Mouse (Mus musculus) neural tube, embryonic 11.5 days (tissue): ENCODE results near the gene Gm9376. TPM values are rescaled to one million over a fixed set of nuclear protein-coding genes. Genes with fewer than 3 reads are reported as not detected.

Experiments used
- ATAC-seq: fragments of 200-750 bp; cut with Nextera tagmentation; 2 replicates; pipeline ENCODE4 v1.8.0; 2017; ENCODE audit warnings: moderate number of reproducible peaks, mild to moderate bottlenecking, moderate TSS enrichment, moderate library complexity; ENCODE audit not compliant: insufficient read depth, low FRiP score, low TSS enrichment
- DNase-seq: peaks from one replicate; pipeline ENCODE4 v3.0.0-alpha.2; 2015; ENCODE audit warnings: low spot score
- H3K27ac ChIP-seq: fragments of 300-500 bp; sonication (generic); 2 replicates; pipeline ENCODE4 v1.5.1; 2014; ENCODE audit warnings: low read depth, mild to moderate bottlenecking, low read length
- H3K27me3 ChIP-seq: fragments of 300-500 bp; sonication (generic); 2 replicates; pipeline ENCODE4 v1.6.1; 2014; ENCODE audit warnings: mild to moderate bottlenecking, low read length, mixed read lengths; ENCODE audit not compliant: control insufficient read depth, insufficient read depth
- H3K36me3 ChIP-seq: fragments of 300-500 bp; sonication (generic); 2 replicates; pipeline ENCODE4 v1.6.1; 2014; ENCODE audit warnings: mild to moderate bottlenecking, low read length, moderate library complexity, mixed read lengths; ENCODE audit not compliant: control insufficient read depth, insufficient read depth
- H3K4me1 ChIP-seq: fragments of 300-500 bp; sonication (generic); 2 replicates; pipeline ENCODE4 v1.6.1; 2014; ENCODE audit warnings: low read length, mixed read lengths; ENCODE audit not compliant: control insufficient read depth, insufficient read depth
- H3K4me2 ChIP-seq: fragments of 300-500 bp; sonication (generic); 2 replicates; pipeline ENCODE4 v1.6.1; 2014; ENCODE audit warnings: low read depth, mild to moderate bottlenecking, moderate library complexity
- H3K4me3 ChIP-seq: fragments of 300-500 bp; sonication (generic); 2 replicates; pipeline ENCODE4 v1.5.1; 2014; ENCODE audit warnings: low read depth, low read length
- H3K9ac ChIP-seq: fragments of 300-500 bp; sonication (generic); 2 replicates; pipeline ENCODE4 v1.6.1; 2014; ENCODE audit warnings: mild to moderate bottlenecking, low read length
- H3K9me3 ChIP-seq: fragments of 300-500 bp; sonication (generic); 2 replicates; pipeline ENCODE4 v1.6.1; 2016; ENCODE audit warnings: low read length; ENCODE audit not compliant: control insufficient read depth
- WGBS: fragments of 180-500 bp; shearing (Covaris S2); extraction: QIAGEN DNeasy Blood & Tissue Kit; methylation state at CpG from one replicate; pipeline ENCODE4 v1.1.7; 2014; 5-methylcytosine and 5-hydroxymethylcytosine counted together
- microRNA-seq: library from miRNA; unstranded; fragments of <30 nt; microRNA quantifications from one replicate; pipeline ENCODE4, GENCODE M21; 2016
- polyA plus RNA-seq: library from polyadenylated mRNA; unstranded; fragments of >200 nt; fragmentation: Nextera tagmentation; extraction: Ambion mirVana; gene quantifications from 2 replicates; pipeline ENCODE4 v1.2.1, GENCODE M21; 2014

Gm9376 gene
- polyA plus RNA-seq, 1 experiment from 2014 or later = not detected

DNA sequence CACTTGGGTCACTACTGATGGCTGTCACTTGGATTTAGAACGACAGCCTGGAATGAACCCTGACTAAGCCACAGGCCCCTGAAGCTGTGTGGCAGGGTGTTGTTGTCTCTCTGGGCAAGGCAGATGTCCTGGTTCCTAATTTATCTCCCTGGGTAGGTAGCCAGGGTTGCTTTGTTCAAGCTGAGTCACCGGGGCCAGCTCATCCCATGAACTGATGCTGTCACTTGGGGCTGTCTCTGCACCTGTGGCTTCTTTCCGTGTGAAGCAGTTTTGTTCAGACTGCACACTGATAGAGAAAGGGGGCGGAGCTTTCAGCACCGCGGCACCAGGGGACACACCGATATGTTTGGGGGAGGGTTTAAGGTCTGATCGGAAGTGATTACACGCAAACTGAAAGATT is 37.8 kb downstream of the Gm9376 start:
- Histone ChIP-seq H3K9me3 (no peaks in the 10 kb centered on the region), H3K9ac (no peak overlapping the region), H3K4me2 (no peak overlapping the region), H3K4me3 (no peak overlapping the region), H3K4me1 (no peaks in the 10 kb centered on the region), H3K36me3 (no peaks in the 10 kb centered on the region), H3K27me3 (no peaks in the 10 kb centered on the region), H3K27ac (no peak overlapping the region)
- ATAC-seq (no peak), DNase-seq (no peak)
- 83% methylated on average over 9 of the region's 9 CpGs for WGBS

DNA sequence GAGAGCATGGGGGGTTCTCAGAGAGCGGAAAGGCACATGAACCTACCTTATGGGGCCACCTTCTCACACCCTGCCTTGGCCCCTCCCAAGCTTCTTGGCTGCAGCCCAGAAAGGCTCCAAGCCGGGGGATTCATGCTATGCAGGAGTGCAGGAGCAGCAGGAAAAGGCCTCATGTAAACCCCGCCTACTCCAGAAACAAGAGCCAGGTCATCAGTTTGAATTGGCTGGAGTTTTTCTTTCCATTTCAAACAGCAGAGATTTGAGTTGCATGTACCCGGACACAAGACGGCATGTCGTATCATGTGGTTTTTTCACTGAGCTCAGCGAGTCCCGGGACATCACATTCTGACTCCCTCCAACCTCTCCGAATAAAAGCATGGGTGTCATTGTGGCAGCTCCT is 39.2 kb downstream of the Gm9376 start:
- ATAC-seq (no peak), DNase-seq (no peak)
- 81% methylated on average over 9 of the region's 9 CpGs for WGBS

DNA sequence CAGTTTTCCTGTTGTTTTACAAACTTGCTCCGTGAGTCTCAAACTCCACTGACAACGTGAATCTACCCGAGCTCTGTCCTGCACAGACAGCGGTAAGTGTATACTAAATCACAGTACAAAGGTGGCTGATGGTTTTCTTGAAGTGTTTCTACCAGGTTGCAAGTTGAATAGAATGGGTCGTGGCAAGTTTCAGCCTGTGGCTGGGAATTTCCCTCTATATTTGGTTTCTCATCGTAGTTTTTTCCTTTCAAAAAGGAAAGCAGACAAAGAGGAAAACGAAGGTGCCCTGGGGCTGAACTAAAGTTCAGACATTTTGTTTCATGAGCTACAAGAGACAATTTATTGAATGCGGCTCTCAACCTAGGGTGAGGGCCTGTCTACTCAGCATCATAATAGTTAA is 40.3 kb downstream of the Gm9376 start:
- ATAC-seq (no peak), DNase-seq (no peak)
- WGBS = 83% methylated on average over 8 of the region's 8 CpGs
- Histone ChIP-seq H3K4me2 (no peak overlapping the region), H3K4me3 (no peak overlapping the region), H3K4me1 (no peaks in the 10 kb centered on the region), H3K9ac (no peak overlapping the region), H3K27me3 (no peaks in the 10 kb centered on the region), H3K36me3 (no peaks in the 10 kb centered on the region), H3K9me3 (no peaks in the 10 kb centered on the region), H3K27ac (no peak overlapping the region)

More for the DNA sequence above, 39.2 kb downstream of the Gm9376 start:
- H3K4me2 ChIP-seq = no peak overlapping the region
- H3K4me1 ChIP-seq = no peaks in the 10 kb centered on the region
- no peaks in the 10 kb centered on the region for H3K9me3 ChIP-seq
- H3K36me3 ChIP-seq = no peaks in the 10 kb centered on the region
- H3K9ac ChIP-seq = no peak overlapping the region
- no peaks in the 10 kb centered on the region for H3K27me3 ChIP-seq
- H3K27ac ChIP-seq = no peak overlapping the region
- no peak overlapping the region for H3K4me3 ChIP-seq

DNA sequence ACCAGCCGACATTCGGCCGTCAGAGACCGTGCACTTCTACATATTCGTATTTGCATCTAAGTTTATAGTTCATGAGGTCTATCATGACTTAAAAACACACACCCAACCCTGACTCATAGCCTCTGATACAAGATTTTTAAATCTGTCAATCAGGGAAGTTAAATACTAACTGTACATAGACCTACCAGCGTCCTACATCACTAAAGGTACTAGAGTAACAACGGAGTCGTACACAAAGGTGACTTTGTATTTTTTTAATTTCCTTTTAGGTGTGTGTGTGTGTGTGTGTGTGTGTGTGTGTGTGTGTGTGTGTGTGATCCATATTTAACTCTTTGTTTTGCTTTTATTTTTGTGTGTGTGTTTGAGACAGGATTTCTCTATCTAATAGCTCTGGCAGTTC is 44.9 kb downstream of the Gm9376 start:
- Histone ChIP-seq H3K9me3 (no peaks in the 10 kb centered on the region), H3K27me3 (no peaks in the 10 kb centered on the region), H3K36me3 (no peaks in the 10 kb centered on the region), H3K27ac (no peak overlapping the region), H3K4me3 (no peak overlapping the region), H3K4me1 (no peaks in the 10 kb centered on the region), H3K9ac (no peak overlapping the region), H3K4me2 (no peak overlapping the region)
- ATAC-seq (no peak), DNase-seq (no peak)
- 93% methylated on average over 8 of the region's 8 CpGs for WGBS

DNA sequence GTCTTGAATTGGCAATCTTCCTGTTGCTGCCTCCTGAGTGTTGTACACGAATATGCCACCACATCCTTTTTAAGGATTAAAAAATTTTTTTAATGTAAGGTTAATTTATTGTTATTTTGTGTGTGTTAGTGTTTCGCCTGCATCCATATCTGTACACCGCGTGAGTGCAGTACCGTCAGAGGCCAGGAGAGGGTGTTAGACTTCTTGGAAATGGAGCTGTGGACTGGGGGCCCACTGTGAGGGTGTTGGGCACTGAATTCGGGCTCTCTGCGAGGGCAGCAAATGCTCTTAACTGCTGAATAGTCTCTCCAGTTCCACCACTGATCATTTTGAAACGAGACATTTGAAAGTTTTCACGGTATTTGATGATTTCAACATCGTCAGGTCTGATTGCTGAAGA is 45.9 kb downstream of the Gm9376 start:
- WGBS = 91% methylated on average over 10 of the region's 10 CpGs
- no peak overlapping the region for H3K4me3 ChIP-seq
- no peaks in the 10 kb centered on the region for H3K36me3 ChIP-seq
- DNase-seq = no peak
- no peak overlapping the region for H3K4me2 ChIP-seq
- ATAC-seq = no peak
- no peaks in the 10 kb centered on the region for H3K4me1 ChIP-seq
- no peak overlapping the region for H3K27ac ChIP-seq
- H3K27me3 ChIP-seq = no peaks in the 10 kb centered on the region
- H3K9ac ChIP-seq = no peak overlapping the region
- no peaks in the 10 kb centered on the region for H3K9me3 ChIP-seq

DNA sequence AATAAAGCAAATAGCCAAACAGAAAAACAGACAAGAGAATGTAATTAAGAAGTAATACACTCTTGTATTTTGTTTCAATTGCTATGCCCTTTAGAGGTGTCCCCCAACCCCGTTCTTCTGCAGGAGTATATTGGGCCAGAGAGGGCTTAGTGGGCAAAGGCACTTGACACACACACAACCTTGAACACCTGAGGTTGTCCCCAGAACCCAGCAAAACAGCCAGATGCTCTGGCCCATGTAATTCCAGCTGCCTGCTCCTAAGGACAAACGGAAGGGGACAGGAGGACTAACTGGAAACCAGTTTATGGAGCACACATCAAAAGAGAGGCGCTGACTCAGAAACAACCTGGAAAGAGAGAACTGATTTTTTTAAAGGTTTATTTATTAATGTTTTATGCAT is 47.2 kb downstream of the Gm9376 start:
- WGBS = 96% methylated on average over 3 of the region's 3 CpGs
- Histone ChIP-seq H3K4me3 (no peak overlapping the region), H3K4me1 (no peaks in the 10 kb centered on the region), H3K27ac (no peak overlapping the region), H3K36me3 (no peaks in the 10 kb centered on the region), H3K9me3 (no peaks in the 10 kb centered on the region), H3K9ac (no peak overlapping the region), H3K27me3 (peaks cover 2% of the 10 kb centered on the region), H3K4me2 (no peak overlapping the region)
- DNase-seq (no peak), ATAC-seq (no peak)

DNA sequence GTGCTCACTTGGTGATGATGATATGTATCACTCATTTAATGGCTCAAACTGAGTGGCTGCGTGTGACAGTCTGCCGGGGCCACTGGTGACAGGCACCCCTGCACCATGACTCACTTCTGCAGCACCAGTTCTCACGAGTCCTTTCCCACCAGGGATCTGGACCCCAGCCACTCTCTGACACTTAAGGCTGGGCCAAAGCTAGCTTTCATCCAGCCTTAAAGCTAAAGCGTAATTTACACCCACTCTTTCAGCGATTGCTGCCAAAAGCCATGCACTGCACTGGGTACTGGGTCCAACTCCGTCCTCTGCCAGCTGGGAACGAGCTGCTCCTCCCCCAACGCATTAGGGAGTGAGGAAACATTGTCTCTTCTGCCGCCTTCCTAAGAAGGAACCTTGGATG is 50.5 kb downstream of the Gm9376 start:
- H3K9me3 ChIP-seq = no peaks in the 10 kb centered on the region
- 77% methylated on average over 9 of the region's 9 CpGs for WGBS
- H3K4me3 ChIP-seq = no peak overlapping the region
- no peak overlapping the region for H3K4me2 ChIP-seq
- no peak overlapping the region for H3K9ac ChIP-seq
- H3K27ac ChIP-seq = no peak overlapping the region
- ATAC-seq (no peak), DNase-seq (no peak)
- peaks cover 15% of the 10 kb centered on the region for H3K27me3 ChIP-seq
- H3K36me3 ChIP-seq = no peaks in the 10 kb centered on the region
- peaks cover 3% of the 10 kb centered on the region; the same call in 1 of the 2 replicates for H3K4me1 ChIP-seq

Small RNAs within 50 kb of the gene (microRNA-seq; reads per million reads assigned to microRNA genes)
- not detected for gene Mir6241

Other genes with a start within 250 kb of the Gm9376 start
- gene Dct, start 214.7 kb upstream of the Gm9376 start, polyA plus RNA-seq = 2.1 and 2.6 TPM in 2 replicates
- 30.9 and 31.2 TPM in 2 replicates for gene Tgds, start 134.2 kb upstream of the Gm9376 start, polyA plus RNA-seq
- 36.6 and 42.0 TPM in 2 replicates for gene Gpr180, start 129.8 kb upstream of the Gm9376 start, polyA plus RNA-seq
- 10.5 and 12.8 TPM in 2 replicates for gene Sox21, start 29.9 kb upstream of the Gm9376 start, polyA plus RNA-seq